Mouse (Mus musculus) megakaryocyte, embryonic 14.5 days (primary cell): ENCODE results near the gene Meis2.

Source experiments
- FLI1 ChIP-seq: IDR thresholded peaks from 2 replicates; pipeline ENCODE4 v1.6.1; 2012; ENCODE audit warnings: low read length, inconsistent platforms, mixed read lengths
- GATA1 ChIP-seq: IDR thresholded peaks from 3 replicates; pipeline ENCODE4 v1.6.1; 2012; ENCODE audit warnings: mixed read lengths, low read length, inconsistent platforms, borderline replicate concordance

- TF ChIP-seq FLI1: no peak
- TF ChIP-seq GATA1: no peak
Measured at GRCm38 (mm10) chr2:116000514-116000913, 65.1 kb downstream of the Meis2 start.
